Mouse (Mus musculus): ENCODE data around the gene Cfap77.

Cfap77 gene

GRCm38 (mm10) chr2:28994014-28994413, 60.9 kb downstream of the Cfap77 start:
- DNase-seq, result no peak

DNA sequence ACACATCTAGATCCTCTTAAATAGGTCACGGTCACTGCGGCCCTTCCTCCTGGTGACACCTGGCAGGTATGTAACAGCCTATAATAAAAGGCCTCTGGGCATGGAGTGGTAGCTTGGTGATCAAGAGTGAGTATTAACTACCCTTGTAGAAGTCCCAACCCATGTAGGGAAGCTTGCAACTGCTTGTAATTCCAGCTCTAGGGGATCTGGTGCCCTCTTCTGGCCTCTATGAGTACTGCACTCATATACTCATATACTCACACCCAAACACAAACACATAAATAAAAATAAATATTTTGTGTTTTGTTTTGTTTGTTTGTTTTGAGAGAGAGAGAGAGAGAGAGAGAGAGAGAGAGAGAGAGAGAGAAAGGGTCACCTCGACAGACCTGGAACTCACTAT, 66.1 kb downstream of the Cfap77 start:
- no peak for DNase-seq

DNA sequence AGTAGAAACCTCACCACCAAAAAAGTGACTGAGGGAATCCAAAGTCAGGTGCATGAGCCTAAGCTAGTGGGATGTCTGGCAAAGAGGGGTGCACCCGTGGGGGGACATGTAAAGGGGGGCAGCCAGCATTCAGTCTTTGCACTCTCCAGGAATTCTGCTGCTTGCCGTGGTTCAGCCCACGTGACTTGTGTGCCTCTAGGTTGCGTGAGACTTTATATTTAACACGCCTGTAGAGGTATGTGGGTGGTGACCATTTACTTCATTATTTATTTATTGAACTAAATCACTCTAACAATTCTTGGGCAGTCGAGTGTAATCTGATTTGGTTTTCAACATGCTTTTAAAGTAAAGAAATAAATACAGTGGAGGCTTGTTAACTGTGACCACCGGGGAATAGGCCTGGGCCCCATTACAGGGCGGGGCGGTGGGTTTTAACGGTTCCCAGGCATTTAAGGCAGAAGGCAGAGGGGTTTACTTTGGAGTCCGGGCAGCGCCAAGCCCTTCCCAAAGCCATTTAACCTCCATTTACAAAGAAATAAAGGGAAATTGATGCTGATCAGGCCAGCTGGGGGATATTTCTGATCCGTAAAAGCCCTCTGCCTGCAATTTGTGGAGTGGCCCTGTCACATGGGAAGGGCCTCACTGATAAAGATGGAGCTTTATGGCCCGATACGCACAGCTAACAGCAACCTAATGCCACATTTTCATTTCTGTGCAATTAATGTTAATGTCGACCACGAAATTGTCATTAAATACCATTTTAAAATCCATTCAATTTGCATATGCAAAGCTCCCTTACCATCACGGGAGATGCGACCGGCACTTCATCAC, 74.6 kb downstream of the Cfap77 start:
- no peak for DNase-seq

DNA sequence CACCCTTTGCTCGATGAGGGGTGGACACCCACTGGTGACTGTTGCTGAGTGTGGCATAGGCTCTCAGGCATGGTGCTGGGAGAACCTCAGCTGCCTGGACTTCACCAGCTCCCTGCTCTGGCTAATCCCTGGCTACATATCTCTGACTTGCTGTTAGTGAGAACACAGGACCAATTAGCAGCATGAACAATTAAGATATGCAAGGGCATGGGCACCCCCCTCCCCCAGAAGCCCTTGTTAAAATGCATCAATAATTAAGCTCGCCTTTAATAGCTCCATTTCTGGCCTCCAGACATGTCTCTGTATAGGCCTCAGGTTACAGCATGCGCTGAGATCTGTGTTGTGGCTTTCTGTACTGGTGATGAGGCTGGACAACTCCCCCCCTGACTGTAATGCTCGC, 76.4 kb downstream of the Cfap77 start:
- DNase-seq, result no peak

- DNase-seq, result peak; percentile 53 to 86
Observed at GRCm38 (mm10) chr2:28976635-28977034, 78.2 kb downstream of the Cfap77 start.

GRCm38 (mm10) chr2:28975604-28976003, 79.3 kb downstream of the Cfap77 start:
- DNase-seq, result no peak

- DNase-seq, result peak; percentile 15 to 31
Observed at GRCm38 (mm10) chr2:28974520-28974919, 80.3 kb downstream of the Cfap77 start.

DNA sequence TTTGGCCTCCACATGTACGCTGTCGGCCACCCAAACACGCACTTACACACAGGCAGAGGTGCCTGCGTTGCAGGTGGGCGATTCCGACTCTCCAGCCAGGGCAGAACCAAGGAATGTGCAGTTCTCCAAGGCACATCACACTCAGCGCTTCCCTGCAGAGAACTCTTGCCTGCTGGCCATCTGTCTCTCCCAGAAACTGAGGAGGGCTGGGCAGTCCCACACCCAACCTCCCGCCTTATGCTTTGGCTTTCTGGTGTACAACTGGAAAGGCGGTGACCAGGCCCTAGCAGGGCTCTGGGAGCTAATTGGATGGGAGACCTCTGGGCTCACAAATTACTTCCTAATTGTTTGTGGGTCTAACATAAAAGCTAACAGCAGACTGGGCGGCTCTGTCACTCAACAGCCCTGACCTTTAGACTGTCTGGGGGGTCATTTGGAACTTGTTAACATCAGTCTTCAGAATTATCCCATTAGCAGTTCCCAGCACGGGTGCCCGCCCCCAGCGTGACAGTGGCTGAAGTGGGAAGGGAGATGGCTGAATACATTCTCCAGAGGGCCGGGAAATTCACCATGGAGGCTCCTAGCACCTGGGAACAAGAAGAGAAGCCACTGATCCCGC, 80.9 kb downstream of the Cfap77 start:
- peak; percentile 6 to 25 for DNase-seq

DNA sequence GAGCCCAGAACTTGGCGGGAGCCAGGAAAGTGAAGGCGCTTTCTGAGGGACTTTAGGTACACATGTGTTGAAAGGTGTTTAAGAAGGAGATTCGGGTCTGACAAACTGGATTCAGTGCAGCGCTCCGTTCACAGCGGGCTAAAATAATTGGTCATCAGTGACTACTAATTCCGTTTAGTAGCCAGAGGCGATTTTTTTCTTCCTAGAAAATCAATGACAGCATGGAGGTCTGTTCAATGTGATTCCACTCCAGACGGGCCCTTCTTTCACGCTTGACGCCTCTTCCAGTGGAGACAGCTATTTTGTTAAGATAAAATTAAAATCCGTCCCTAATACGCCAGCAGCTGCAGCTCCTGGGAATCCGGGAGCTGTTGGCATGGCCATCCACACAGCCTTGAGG, 84.4 kb downstream of the Cfap77 start:
- no peak for DNase-seq

DNA sequence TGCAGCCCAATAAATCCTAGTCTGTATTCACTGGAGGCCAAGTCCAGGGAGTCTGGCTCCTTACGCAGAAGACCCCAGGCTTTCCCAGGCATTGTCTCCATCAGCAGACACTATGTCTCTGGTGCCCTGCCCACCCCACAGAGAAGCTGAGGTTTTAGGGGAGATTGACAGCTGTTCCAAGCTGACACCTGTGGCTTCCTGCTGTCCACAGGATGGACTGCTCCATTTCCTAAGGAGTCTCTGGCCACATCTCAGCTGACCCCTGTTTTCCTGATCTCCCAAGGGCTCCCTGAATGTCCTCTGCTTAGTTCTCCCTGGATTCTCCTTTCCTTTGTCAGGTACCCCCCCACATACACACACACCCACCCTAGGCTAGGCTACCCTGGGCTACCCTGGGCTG, 86.6 kb downstream of the Cfap77 start:
- DNase-seq, result no peak

DNA sequence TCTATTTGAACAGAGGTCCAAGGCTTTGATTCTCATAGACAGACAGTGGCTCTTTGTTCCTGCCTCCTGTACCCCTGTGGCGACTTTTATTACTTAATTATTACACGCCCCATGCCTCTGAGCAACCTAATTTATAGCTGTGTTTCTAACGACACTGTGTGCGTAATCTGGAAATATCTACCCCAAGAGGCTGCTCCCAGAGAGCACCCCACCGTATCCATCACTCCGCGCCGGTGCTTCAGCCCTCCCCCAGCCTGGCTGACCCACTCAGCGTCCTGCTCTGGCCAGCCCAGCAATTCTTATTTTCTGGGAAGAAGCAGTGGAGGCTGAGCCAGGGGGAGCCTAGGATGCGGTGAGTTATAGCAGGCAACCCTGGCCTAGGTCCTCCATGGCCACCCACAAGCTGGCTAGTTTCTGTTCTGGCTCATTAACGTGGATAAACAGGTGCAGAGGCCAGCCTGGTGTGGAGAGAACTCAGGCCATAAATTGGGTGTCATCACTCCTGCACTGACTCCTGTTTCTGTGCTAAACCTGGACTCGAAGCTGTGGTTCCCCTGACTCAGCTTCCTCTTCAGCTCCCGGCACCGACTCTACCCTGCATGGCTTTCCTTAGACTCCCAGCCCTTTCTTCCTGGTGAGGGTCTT, 88.6 kb downstream of the Cfap77 start:
- no peak for DNase-seq

DNA sequence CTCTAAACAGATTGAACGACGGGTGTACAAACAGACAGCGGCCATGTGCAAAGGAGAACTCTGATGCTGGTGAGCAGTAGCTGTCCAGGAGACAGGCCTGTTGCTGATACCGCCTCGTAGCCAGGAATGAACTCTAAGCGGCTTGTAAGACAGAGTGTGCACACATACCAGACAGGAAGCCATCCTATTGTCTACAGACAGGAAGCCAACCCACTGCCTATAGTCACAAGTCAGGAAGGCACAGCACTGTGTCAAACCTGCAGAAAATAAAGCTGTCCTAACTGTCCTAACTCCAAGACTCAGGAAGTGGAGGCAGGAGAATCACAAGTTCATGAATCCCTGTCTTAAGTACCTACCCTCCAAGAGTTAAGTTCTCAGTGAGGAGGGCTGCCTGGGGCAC, 91.3 kb downstream of the Cfap77 start:
- DNase-seq, result no peak

DNA sequence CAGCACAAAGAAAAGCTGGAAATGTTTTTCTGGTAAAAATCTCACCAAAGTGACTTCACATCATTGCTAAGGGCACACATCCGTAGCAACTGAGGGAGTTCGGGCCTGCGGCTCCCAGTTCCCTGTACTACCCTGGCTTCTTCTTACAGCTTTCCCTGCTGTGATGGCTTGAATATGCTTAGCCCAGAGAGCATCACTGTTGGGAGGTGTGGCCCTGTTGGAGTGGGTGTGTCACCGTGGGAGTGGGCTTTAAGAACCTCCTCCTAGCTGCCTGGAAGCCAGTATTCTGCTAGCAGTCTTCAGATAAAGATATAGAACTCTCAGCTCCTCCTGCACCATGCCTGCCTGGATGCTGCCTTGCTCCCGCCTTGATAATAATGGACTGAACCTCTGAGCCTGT, 93.2 kb downstream of the Cfap77 start:
- no peak for DNase-seq

GRCm38 (mm10) chr2:28961024-28961585, 93.8 kb downstream of the Cfap77 start:
- peak; percentile 6 to 35 for DNase-seq

DNA sequence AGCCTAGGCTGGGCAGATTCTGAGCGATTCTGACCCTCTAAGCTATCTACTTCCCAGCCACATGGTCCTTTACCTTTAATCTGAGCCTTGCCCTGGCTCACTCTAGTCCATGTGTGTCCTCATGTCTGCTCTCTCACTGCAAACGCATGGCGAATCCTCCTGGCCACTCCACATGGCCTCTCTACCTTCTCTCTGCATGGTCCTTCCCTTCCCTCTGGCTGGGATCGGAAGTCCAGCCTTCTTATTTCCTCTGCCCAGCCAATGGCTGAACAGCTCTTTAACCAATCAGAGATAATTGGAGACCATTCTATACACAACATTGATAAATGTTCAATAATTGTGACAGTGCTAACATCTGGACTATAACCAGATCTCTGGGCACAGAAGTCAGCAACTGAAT, 98.0 kb downstream of the Cfap77 start:
- no peak for DNase-seq

- no peak for DNase-seq
Observed at GRCm38 (mm10) chr2:28954595-28954994, 100.3 kb downstream of the Cfap77 start.

DNA sequence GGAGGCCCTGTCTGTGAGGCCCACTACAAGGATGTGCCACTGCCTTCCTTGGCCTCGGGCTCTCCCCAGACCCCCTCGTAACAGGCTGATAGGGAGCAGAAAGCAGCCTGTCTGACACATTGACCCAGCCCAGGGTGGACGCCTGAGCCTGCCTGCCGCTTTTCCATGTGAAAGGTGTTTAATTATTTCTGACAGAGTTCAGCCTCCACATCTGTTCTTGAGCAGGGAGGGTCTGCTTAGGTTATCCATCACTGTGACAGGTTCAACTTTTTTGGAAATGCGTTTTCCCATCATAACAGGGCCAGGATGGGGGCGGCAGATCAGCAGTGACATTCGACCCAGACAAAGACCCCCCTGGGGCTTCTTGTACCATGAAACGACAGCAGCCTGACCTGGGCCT, 101.9 kb downstream of the Cfap77 start:
- DNase-seq, result no peak

- no peak for DNase-seq
Observed at GRCm38 (mm10) chr2:28946312-28946711, 108.6 kb downstream of the Cfap77 start.

GRCm38 (mm10) chr2:28945388-28945787, 109.5 kb downstream of the Cfap77 start:
- DNase-seq, result no peak

DNA sequence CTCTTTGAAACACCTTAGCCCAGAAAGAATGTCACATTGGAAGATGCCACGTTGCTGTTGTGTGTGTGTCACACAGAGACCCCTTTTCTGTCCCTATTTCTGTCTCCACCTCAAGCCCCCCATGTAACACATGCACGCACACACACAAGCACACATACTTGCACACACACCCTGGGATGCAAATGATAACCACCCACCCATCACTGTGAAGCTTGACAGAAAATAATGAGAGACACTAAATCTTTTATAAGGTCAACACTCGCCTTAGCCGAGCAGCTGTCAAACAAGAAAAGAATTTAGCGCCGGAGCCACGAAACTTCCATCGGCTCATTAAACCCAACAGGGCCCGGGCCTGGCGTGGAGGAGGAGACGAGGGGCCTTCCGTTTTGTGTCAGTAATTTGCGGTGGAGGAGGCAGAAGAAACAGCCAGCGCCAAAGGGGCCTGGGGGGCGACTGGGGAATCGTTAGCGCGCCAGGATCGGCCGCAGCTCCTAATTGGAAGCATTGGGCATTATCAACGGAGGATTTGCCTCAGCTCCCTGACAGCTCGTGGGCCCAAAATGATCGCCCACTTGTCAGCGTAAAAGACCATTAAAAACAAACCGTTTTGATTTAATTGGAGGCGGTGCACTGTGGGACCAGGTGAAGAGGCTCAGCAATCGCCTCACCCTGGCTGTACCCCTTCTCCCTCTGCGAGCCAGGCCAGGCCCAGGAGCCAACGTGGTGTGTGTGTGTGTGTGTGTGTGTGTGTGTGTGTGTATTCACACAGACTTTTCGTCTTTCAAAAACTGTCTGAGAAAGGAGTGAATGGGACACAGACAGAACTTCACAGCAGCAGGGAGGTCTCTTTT, 111.0 kb downstream of the Cfap77 start:
- no peak for DNase-seq

DNA sequence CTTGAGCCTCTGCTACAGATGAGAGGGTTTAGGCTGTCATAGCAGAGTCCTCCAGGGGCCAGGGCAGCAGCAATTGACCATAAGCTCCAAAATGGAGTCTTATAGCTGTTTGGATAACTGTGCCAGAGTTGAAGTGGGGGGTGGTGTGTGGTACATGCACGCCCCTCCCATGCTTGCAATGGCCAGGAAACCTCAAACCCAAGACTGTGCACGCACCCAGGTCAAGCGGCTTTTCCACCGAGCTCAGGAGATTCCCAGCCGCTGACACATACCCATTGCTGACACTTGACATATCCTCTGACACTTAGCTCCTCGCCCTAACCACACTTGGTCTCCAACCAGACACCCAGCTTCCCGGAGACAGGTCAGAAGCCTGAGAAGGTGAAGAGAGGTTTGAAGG, 115.9 kb downstream of the Cfap77 start:
- DNase-seq, result no peak

DNA sequence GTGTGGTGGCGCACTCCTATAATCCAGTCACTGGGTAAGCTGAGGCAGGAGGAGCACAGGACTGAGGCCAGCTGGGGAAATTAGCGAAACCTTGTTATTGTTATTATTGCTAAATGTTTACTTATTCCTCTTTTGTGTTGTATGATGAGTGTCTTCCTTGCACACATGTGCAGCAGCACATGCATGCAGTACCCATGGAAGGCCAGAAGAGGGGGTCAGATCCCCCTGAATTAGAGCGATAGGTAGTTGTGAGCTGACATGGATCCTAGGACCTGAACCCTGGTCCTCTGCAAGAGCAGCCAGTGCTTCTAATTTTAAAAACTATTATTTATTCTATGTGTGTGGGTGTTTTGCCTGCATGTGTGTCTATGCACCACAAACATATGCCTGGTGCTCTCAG, 124.3 kb downstream of the Cfap77 start:
- no peak for DNase-seq

DNA sequence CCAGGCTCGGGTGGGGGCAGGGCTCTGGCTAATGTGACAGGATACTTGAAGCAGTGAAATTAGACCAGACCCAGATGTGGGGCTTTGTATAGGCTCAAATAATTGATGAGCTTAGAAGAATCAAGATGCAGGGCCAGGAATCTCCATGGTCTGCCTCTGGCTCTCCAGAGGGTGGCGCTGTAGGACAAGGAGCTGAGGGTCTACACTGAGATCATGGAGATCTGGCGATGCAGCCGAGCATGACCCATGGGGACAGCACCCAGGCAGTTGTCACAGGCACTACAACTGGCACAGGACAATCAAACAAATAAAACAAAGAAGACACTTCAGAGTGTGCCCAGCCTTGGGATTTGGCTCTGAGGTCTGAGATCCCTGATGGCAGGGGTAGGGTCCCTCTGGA, 131.0 kb downstream of the Cfap77 start:
- peak; percentile 21 to 84 for DNase-seq
